In genomic region chr17:16798316-16798715, GRCm38 (mm10) we compare ENCODE assay signal across 31 mouse cellular contexts.
"Had no signal": no experiment of that assay in that cellular context is flagged by ENCODE, and none has a peak within 500 bp of the region (broad histone marks: within the 10 kb centered on the region; RNA-seq: fewer than 3 reads in every experiment).

No protein-coding gene starts in this region.

- H3K4me1 ChIP-seq: limb, embryonic 10.5 days; limb, embryonic 12.5 days; limb, embryonic 13.5 days; limb, embryonic 15.5 days; liver, embryonic 12.5 days; liver, embryonic 13.5 days; liver, embryonic 15.5 days; lung, embryonic 15.5 days; megakaryocyte, embryonic 14.5 days; midbrain, embryonic 10.5 days; midbrain, embryonic 12.5 days; midbrain, embryonic 13.5 days; midbrain, embryonic 15.5 days; neural tube, embryonic 12.5 days had no signal

- DNase-seq: left cerebral cortex, postnatal 4 days; liver; liver, embryonic 13.5 days; liver, postnatal 0 days; lung, adult 18-20 months; lung, adult 2 months; lung, embryonic 14.5 days; lung, postnatal 10 days; lung, postnatal 14 days; lung, postnatal 36 days; lung, postnatal 4 days; midbrain, embryonic 14.5 days had no signal

- H3K4me3 ChIP-seq: limb, embryonic 10.5 days; limb, embryonic 12.5 days; limb, embryonic 13.5 days; limb, embryonic 15.5 days; liver, embryonic 12.5 days; liver, embryonic 13.5 days; liver, embryonic 15.5 days; lung, embryonic 15.5 days; megakaryocyte, embryonic 14.5 days; midbrain, embryonic 10.5 days; midbrain, embryonic 12.5 days; midbrain, embryonic 13.5 days; midbrain, embryonic 15.5 days; myocyte; neural tube, embryonic 12.5 days had no signal

- H3K9me3 ChIP-seq: limb, embryonic 10.5 days; limb, embryonic 12.5 days; limb, embryonic 13.5 days; limb, embryonic 15.5 days; liver, embryonic 12.5 days; liver, embryonic 13.5 days; liver, embryonic 15.5 days; lung, embryonic 15.5 days; megakaryocyte, embryonic 14.5 days; midbrain, embryonic 10.5 days; midbrain, embryonic 12.5 days; midbrain, embryonic 13.5 days; midbrain, embryonic 15.5 days; neural tube, embryonic 12.5 days had no signal

- H3K9ac ChIP-seq: limb, embryonic 12.5 days; limb, embryonic 13.5 days; limb, embryonic 15.5 days; liver, embryonic 12.5 days; liver, embryonic 13.5 days; liver, embryonic 14.5 days; liver, embryonic 15.5 days; liver, postnatal 0 days; lung, embryonic 14.5 days; lung, embryonic 15.5 days; midbrain, embryonic 12.5 days; midbrain, embryonic 13.5 days; midbrain, embryonic 15.5 days; neural tube, embryonic 12.5 days had no signal

- H3K27me3 ChIP-seq: limb, embryonic 12.5 days; limb, embryonic 13.5 days; limb, embryonic 15.5 days; liver, embryonic 12.5 days; liver, embryonic 13.5 days; liver, embryonic 15.5 days; lung, embryonic 15.5 days; megakaryocyte, embryonic 14.5 days; midbrain, embryonic 12.5 days; midbrain, embryonic 13.5 days; midbrain, embryonic 15.5 days; neural tube, embryonic 12.5 days had no signal

- ATAC-seq: liver, embryonic 12.5 days; liver, postnatal 0 days; lung, postnatal 0 days; midbrain, embryonic 13.5 days; midbrain, embryonic 15.5 days; midbrain, embryonic 16.5 days had no signal

- H3K36me3 ChIP-seq: limb, embryonic 10.5 days; limb, embryonic 12.5 days; limb, embryonic 13.5 days; limb, embryonic 15.5 days; liver, embryonic 12.5 days; liver, embryonic 13.5 days; liver, embryonic 15.5 days; lung, embryonic 15.5 days; midbrain, embryonic 10.5 days; midbrain, embryonic 12.5 days; midbrain, embryonic 13.5 days; midbrain, embryonic 15.5 days; neural tube, embryonic 12.5 days had no signal

- H3K27ac ChIP-seq: limb, embryonic 10.5 days; limb, embryonic 12.5 days; limb, embryonic 13.5 days; limb, embryonic 15.5 days; liver, embryonic 12.5 days; liver, embryonic 13.5 days; liver, embryonic 14.5 days; liver, embryonic 15.5 days; lung, embryonic 15.5 days; macrophage; midbrain, embryonic 10.5 days; midbrain, embryonic 12.5 days; midbrain, embryonic 13.5 days; midbrain, embryonic 15.5 days; neural tube, embryonic 12.5 days had no signal

- H3K4me2 ChIP-seq: limb, embryonic 12.5 days; limb, embryonic 13.5 days; limb, embryonic 15.5 days; liver, embryonic 11.5 days; liver, embryonic 12.5 days; liver, embryonic 13.5 days; liver, embryonic 15.5 days; lung, embryonic 14.5 days; lung, embryonic 15.5 days; midbrain, embryonic 12.5 days; midbrain, embryonic 13.5 days; midbrain, embryonic 15.5 days; neural tube, embryonic 12.5 days had no signal
